Mouse (Mus musculus): ENCODE data around the gene Adpgk.

The Adpgk gene

GRCm38 (mm10) chr9:59290957-59291687 is at the start of gene Adpgk:
Gene Adpgk, plus strand, starts transcription at chr9:59291558.
- peak; percentile 98 for DNase-seq (ENCODE audit: low spot score)

- DNase-seq (ENCODE audit: low spot score): no peak
Measured at GRCm38 (mm10) chr9:59245181-59245580, 46.2 kb upstream of the Adpgk start.

- DNase-seq (ENCODE audit: low spot score): no peak
Measured at GRCm38 (mm10) chr9:59246456-59247029, 44.8 kb upstream of the Adpgk start.

- no peak for DNase-seq (ENCODE audit: low spot score)
Measured at GRCm38 (mm10) chr9:59249359-59249758, 42.0 kb upstream of the Adpgk start.

- DNase-seq (ENCODE audit: low spot score): no peak
Measured at GRCm38 (mm10) chr9:59250272-59250671, 41.1 kb upstream of the Adpgk start.

- no peak for DNase-seq (ENCODE audit: low spot score)
Measured at GRCm38 (mm10) chr9:59254716-59255421, 36.5 kb upstream of the Adpgk start.

- no peak for DNase-seq (ENCODE audit: low spot score)
Measured at GRCm38 (mm10) chr9:59259806-59260454, 31.4 kb upstream of the Adpgk start.

- DNase-seq (ENCODE audit: low spot score): no peak
Measured at GRCm38 (mm10) chr9:59266332-59266731, 25.0 kb upstream of the Adpgk start.

- DNase-seq (ENCODE audit: low spot score): peak; percentile 80
Measured at GRCm38 (mm10) chr9:59269728-59270127, 21.6 kb upstream of the Adpgk start.

GRCm38 (mm10) chr9:59271081-59271480 is 20.3 kb upstream of the Adpgk start:
- no peak for DNase-seq (ENCODE audit: low spot score)

- no peak for DNase-seq (ENCODE audit: low spot score)
Measured at GRCm38 (mm10) chr9:59271711-59272110, 19.6 kb upstream of the Adpgk start.

GRCm38 (mm10) chr9:59273199-59273598 is 18.2 kb upstream of the Adpgk start:
- no peak for DNase-seq (ENCODE audit: low spot score)

- DNase-seq (ENCODE audit: low spot score): no peak
Measured at GRCm38 (mm10) chr9:59274846-59275455, 16.4 kb upstream of the Adpgk start.

GRCm38 (mm10) chr9:59278199-59278598 is 13.2 kb upstream of the Adpgk start:
- no peak for DNase-seq (ENCODE audit: low spot score)

GRCm38 (mm10) chr9:59278694-59279093 is 12.7 kb upstream of the Adpgk start:
- no peak for DNase-seq (ENCODE audit: low spot score)

- DNase-seq (ENCODE audit: low spot score): no peak
Measured at GRCm38 (mm10) chr9:59280888-59281287, 10.5 kb upstream of the Adpgk start.

GRCm38 (mm10) chr9:59281871-59282682 is 9.3 kb upstream of the Adpgk start:
- DNase-seq (ENCODE audit: low spot score): peak; percentile 85

- no peak for DNase-seq (ENCODE audit: low spot score)
Measured at GRCm38 (mm10) chr9:59282683-59282986, 8.7 kb upstream of the Adpgk start.

GRCm38 (mm10) chr9:59285614-59286013 is 5.7 kb upstream of the Adpgk start:
- DNase-seq (ENCODE audit: low spot score): no peak

GRCm38 (mm10) chr9:59288058-59288457 is 3.3 kb upstream of the Adpgk start:
- DNase-seq (ENCODE audit: low spot score): no peak

- no peak for DNase-seq (ENCODE audit: low spot score)
Measured at GRCm38 (mm10) chr9:59288685-59289410, 2.5 kb upstream of the Adpgk start.

Data from layer of hippocampus, adult 11-12 months (tissue).